Mouse (Mus musculus): ENCODE results near the gene Poln. TPM values are rescaled to one million over a fixed set of nuclear protein-coding genes. Genes with fewer than 3 reads are reported as not detected.
A peak's percentile ranks its signal among the peaks of the same experiment; 100 is the strongest.

Gene Poln
- 1 to 10 TPM; 8.0 to 8.5 TPM for total RNA-seq (2021)
- long read RNA-seq, experiment 1, partial matches to known transcripts: 0 of 9 reads
- long read RNA-seq, experiment 1, other reads (novel, unspliced or antisense): 9 of 9 reads
- long read RNA-seq, experiment 2, partial matches to known transcripts: 0 of 7 reads
- long read RNA-seq, experiment 2, other reads (novel, unspliced or antisense): 7 of 7 reads

DNA sequence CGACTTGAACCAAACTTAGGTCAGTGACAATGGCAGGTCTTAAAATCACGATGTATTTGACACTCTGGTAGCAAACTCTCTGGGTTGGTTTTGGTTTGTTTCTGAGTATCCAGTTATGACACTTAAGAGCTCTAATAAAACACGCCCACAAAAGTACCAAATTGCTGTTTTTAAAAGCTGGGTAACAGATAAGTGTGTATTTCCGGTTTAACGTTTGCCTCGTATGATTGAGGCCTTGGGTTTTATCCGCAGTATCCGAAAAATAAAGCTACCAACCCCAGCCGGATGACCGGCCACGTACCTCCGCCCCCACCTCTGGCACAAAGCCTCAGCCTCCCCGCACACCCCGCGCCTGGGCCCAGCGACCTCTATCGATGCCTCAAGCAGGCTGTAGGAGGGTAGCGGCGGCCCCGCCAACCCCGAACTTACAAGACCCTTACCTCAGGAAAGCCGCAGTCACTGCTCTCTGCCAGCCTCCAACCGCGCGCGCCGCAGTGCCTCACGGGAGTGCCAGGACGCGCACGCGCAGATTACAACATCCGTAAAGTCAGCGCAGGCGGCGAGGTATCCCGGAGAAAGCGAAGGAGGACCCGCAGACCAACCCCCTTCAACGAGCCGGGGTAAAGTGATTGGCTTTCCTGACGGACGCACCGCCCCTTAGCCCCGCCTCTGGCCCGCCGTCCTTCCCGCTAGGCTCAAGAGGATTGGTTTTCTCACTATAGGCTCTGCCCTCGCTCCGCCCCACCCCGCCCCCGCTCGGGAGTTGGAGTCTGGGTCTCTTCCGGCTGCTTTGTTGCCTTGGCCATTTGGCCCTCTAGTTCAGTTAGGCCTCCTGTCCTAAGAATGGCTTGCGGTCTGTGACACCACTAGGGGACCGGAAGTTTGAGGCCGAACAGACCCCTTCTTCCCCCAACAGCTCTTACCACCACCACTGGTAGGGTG is at the start of gene Poln, which contains the start of gene Haus3:
TSS of gene Poln (minus strand) at position 499 of the 942 bp plus-strand sequence.
TSS of gene Haus3 (minus strand) at position 578 of the 942 bp plus-strand sequence.
- DNase-seq: peak; percentile 97 to 98

DNA sequence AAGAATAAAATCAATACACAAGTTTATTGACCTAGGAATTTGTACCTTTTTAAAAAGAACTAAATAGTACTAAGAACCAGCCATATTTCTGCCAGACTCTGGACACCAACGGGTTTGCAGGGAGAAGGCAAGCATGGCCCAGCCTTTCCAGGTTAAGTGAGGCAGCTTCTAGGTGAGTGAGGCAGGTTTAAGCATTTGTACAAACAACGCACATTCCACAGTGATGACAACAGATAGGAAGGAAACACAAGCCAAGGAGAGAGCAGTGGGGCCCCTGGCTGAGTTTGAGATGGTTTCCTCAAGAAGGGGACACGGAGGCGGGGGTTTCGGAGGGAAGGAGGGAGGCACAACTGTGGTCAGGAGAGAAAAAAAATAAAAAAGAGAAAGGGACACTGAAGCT is 49.4 kb upstream of the Poln start:
- DNase-seq: no peak

DNA sequence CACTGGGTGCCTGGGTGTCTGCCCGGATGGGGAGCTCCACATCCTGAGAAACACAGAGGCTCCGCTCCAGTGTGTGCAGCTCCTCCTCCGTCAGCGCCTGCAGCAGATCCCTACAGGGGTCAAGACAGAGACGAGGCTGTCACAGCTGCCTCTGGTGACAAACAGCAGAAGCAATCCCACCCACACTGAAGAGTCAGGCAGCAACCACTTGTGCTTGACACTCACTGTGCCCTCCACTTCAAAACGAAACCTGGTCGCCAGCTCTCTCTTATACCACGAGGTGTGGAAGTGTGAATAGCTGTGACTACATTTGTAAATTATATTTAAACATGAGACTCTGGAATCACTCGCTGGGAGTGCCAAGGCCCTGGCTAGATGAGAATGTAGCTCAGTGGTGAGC is 48.5 kb upstream of the Poln start:
- no peak for DNase-seq

DNA sequence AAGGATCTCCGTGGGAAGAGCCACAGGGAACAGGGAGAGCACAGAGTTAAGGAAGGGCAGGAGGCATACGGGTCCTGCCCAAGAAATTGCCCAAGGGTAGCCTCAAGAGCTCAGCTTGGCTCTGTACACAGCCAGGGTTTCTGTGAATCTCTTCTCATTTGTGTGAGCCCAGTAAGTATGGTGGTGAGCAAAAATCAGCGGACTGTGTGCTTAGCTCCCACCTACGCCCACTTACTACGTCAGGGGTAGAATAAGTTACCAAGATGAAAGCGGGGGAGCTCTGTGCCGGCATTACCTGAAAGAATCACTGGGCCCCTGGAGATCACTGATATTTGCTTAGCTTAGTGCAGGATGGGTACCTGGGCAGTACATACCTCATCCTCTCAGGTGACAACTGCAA is 46.8 kb upstream of the Poln start:
- no peak for DNase-seq

DNA sequence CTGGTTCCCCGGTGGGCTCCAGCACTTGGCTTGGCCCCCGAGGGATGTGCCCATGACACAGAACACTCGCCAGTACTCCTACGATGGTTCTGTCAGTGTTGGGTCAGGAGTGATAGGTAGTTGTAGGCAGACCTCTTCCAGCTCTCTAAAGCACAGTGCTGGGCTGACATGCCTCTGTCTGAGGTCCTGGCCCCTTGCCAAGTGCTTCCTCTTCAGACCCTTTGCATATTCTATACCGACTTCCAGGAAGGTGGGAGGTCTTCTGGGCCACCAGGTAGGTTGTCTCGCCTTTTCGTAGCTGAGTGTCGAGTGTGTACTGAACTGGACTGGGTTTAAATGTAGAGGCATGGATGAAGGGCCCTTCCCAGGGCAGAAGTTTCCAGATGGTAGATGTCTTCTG is 44.4 kb upstream of the Poln start:
- no peak for DNase-seq

DNA sequence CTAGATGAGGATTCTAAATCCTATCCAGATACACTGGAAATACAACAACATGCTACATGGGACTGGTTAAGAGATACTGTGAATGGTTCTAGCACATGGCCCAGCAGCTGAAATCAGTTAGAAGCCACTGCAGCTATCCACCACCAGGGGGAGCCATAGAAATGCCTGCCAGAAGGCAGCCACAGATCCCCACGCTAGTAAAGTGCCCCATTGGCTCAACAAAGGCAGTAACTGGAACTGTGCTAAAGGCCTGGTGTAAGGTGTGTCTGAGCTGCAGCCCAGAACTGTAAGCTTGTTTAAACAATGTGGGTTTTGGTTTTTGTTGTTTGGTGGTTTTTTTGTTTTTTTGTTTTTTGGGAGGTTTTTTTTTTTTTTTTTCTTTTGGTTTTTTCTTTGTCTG is 41.0 kb upstream of the Poln start:
- peak; percentile 83 to 90 for DNase-seq

DNA sequence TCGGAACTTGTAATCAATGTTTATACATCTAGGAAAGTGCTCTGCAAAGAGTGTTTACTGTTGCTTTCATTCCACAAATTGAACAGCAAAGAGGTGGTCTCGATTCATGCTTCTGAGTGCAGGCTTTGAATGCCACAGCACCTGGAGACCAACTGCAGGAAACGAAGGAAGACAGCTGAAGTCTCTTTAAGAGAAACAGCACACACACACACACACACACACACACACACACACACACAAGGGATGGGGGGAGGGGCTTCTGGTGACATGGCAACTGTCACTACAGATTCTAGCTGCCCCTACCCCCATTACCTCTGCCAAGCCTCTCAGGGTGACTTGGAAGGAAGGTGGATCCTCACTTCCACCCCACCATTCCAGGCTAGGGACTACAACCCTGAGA is 38.3 kb upstream of the Poln start:
- no peak for DNase-seq

DNA sequence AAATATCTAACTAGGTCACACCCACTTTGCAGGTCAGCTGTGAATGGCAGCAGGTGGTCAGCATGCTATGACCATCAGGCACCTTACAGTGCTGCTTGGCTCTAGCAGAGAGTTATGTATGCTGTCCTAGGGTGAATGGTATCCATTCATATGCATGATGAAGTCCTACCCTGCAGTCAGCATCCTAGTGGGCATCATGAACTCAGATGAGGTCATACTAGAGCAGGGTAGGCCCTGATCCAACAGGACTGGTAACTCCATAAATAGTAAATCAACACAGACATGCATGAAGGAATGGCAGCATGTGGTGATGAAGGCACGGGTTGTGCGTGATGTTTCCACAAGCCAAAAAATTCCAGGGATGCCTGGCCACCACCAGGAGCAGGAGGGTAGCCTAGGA is 36.5 kb upstream of the Poln start:
- DNase-seq: no peak

DNA sequence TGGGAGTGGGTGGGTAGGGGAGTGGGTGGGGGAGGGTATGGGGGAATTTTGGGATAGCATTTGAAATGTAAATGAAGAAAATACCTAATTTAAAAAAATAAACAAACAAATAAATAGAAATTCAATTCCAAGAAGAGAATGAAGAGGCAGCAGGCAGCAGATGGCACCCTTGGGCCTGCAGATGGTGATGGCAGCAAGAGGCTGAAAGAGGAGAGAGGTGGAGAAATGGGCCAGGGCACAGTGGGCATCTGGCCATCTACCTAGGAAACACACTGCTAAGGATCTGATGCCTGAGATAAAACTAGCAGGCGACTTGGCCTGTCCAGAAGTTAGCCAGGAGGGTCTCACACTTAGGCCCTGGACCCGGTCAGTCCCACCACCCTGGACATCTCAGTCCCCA is 35.7 kb upstream of the Poln start:
- no peak for DNase-seq

DNA sequence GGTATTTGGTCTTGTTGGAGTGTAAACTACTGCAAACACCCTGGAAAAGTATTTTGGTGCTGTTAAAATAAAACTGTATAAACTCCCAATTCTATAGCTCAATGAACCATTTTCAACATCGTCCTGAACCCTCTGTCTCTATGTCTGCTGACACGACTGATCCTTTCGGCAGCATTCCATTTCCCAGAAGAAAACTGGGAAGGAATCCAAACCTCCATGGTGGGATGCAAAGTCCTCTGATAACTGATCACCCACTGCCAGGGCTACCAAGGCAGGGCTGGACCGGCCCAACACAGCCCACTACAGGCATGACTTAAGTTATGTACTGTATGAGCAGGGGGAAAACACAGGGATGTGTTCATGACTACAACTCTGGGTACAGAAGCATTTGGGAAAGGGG is 32.8 kb upstream of the Poln start:
- no peak for DNase-seq

DNA sequence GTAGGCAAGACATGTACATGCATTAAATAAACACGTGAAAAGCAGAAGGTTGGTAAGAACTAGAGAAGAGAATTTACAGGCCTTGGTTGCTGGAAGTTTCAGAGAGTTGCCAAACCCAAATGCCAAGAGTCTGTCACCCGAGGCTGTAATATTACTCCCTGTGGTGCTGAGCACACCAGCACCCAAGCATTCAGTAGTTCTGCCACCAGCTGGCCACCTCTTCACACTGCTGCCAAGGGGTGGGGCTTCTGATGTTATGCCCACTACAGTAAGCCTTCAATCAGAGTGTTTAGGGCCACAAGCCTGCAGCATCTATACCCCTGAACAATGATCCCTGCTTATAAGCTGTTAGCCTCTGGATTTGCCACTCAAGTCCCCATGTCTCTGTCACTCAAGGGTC is 32.1 kb upstream of the Poln start:
- peak; percentile 53 to 64 for DNase-seq

DNA sequence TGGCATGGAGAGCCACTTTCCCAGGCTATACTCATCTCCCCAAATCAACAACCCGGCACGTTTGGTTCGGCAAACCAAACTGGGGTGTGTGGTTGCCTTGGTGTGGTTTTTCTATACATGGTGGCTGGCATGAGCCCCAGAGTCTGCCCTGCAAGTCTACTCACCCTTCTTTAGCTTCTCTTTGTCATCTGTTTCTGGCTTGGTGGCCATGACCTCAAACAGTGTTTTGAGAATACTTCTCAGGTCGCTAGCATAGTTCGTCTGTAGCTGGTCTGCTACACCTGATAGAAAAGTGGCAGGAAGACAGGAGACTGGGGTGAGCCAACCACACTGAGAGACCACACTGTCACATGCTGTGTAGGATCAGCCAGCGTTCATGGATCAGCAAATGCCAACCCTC is 29.4 kb upstream of the Poln start:
- no peak for DNase-seq

DNA sequence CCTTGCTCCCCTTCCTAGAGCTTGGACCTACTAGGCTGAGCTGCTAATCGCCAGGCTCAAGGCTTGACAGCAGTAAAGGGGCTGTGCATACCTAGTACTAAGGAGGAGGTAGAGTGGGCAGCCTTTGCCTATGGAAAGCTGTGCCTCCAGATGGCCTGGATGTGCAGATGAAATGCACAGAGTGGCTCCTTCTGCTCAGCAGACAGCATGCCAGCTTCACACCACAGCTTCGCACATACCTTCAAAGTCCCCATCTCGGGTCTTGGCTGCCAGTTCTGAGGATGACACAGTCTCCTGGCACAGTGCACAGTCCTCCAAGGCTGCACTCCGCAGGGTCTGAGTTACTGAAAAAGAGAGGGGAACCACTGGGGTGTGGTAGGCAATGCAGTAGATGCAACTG is 28.0 kb upstream of the Poln start:
- DNase-seq: peak; percentile 33 to 36

DNA sequence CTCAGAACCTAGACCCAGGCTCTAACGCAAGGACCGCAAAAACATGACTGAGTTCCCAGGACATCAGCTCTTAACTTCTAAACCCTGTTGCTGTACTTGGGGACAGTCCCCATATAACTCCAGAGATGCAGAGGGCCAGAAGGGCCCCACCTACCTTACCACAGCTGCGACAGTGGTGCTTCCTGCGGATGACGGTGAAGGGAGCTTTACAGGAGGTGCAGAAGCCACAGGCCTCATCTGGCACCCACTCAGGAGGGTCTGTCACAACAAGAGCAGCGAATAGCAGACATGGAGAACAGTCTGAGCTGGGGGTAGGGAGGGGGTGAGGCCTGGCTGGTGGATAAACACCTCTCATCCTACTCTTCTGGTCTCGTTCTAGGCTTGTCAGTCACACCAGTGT is 27.2 kb upstream of the Poln start:
- DNase-seq: no peak

DNA sequence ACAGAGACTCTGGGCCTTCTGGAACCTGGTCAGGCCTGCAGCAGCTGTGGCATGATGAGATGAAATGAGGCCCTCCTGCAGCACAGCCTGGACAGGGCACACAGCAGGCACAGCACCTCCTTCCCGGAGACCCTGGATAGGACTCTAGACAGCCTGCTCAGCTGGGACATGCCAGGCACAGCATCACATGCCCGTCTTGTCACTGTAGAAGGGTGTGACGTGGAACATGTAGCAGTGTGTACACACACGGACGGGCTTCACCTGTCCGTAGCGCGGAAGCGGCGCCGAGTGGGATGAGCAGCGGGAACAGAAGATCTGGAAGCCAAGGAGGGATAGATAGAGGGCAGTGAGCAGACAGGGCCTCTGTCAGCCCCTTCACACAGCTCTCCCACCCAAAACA is 26.5 kb upstream of the Poln start:
- DNase-seq: no peak

DNA sequence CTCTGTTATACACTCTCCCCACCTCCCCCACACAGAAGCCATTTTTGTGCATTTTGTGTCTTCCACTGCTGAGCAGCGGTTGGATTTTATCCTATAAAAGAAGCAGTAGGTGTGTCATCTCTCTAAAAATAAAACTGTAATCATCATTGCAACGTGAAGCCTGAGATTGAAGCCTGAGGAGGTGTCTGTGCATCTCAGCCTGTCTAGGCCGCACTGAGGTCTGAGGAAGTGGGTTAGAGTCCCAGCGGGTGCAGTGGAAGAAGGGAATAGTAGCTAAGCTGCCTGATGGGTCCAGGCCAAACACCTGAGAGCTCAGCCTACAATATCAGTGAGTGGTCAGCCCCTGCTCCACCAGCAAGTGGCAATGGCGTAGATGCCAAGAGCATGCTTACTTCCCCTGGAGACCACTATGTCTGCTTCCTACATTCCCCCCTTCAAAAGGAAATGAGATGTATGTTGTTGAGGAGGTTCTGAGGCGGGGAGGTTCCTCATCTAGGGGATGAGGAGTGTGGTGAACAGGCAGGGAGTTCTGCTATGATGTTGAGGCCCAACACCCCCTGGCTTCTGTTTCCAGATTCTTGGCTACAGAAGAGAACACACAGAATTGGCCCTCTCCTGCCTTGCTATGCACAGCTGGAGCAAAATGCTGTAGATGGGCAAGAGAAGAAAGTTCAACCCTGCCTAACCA is 25.9 kb upstream of the Poln start:
- DNase-seq: no peak

DNA sequence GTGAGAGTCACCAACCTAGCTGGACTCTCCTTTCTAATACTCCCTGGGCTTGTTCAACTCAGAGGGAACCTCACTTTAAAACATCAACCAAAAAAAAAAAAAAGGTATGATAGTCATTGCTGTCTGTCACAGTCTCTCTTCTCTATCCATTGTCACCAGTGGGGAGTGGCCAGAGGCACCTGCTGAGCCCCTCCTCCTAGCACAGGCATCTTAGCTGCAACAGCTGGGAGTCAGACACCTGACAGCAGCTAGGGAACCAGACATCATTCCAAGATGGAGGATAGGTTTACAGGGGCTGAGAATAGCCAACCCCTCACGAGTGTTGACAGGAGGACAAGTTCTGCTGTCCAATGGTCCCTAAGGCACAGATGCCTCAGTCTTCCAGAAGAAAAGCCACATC is 25.2 kb upstream of the Poln start:
- no peak for DNase-seq

DNA sequence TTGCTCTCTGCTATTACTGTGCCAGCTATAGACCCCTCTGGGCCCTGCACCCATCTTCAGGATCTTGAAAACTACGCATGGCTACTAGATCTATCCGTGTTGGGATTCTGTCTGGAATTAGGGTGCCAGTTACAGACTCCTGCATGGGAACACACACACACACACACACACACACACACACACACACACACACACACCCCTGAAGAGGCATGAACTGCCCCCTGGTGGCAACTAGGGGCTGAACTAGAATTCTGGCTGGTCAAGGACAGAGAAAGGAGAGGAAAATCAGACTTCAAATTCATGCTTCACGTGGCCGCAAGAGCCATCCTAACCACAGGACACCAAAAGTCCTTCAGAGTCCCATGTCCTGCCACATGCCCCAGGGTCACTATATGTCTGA is 22.6 kb upstream of the Poln start:
- peak; percentile 42 to 56 for DNase-seq

DNA sequence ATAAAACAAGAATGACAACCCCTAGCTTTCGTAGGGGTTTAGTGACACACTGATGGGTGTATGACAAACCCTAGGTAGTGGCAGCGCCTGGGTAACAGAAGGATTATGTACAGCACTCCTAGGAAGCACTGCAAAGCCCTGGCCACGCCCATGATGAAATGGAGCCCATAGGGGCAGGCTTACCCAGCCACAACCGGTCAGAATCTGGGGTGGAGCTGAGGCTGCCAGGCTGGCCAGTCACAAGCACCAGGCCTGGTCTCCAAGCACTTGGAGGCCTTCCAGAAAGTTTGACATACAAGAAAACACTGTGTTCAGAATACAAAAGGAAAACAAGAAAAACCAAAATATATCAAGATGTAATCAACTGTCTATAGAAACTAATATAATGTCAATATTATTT is 21.8 kb upstream of the Poln start:
- DNase-seq: peak; percentile 73 to 76

DNA sequence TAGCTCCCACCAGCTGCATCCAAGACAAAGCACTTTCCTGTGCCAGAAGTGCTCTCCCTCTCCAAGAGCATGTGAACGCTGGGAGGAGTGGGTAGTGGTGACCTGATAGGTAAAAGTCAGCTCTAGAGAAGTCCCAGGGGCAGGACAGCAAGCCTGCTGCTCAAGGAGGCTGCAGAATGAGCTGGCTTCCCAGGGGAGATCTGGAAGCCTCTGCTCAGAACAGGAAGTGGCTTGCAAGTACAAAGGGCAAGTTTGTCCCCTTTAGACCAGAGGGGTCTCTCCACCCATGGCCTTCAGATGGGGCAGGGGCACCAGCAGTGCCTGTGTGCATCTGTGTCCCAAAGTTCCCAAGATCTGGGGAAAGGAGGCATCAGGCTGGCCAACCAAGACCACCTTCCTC is 20.3 kb upstream of the Poln start:
- no peak for DNase-seq

DNA sequence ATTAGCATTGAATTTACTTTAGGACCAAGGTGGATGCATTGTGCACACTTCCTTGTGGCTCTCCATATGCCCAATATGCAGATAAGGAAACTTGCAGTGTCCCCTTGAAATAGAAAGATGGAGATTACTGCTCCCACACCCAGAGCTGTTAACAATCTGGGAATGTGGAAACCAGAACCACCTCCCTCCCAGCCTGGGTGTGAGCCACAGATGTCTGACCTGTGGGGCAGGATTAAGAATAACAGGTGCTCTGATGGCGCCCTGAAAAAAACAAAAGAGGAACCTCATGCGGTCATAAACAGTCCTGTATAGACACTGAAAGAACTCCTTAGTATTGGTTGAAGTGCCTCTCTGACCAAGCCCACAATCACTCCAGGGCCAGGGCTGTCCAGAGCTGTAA is 19.6 kb upstream of the Poln start:
- no peak for DNase-seq

DNA sequence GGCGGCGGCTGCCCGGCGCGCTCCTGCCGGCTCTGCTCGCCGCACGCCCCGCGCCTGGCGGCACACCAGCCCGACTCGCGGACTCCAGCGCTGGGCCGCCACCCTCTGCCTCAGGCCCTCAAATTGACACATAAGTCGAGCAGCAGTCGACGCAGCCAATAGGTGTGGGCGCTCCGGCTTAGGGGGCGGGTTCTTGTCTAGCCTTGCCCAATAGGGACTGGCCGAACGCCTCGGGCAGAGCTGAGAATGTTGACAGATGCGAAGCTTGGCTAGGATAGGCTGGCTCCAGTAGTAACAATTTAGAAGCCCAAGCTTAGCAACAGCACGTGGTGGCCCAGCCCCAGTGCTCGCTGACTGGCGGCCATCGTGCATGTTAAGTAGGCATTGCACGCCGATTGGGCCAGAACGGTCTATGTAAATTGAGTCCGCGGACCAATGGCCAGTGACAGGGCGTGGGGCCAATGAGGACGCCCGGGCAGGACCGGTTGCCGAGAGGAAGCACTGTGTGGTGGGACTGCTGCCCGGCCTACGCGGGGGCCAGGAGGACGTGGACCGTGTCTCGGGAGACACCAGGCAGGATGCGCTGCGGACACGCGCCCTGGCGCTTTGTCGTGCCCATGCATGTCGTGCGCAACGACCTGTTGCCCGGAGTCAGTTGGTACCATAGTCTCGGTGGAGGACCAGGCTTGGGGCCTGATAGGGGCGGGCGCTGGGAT is 18.5 kb upstream of the Poln start, which contains the start of gene Mxd4:
TSS of gene Mxd4 (minus strand) at position 120 of the 716 bp plus-strand sequence.
- DNase-seq: peak; percentile 98 to 99
